Mouse (Mus musculus) layer of hippocampus, postnatal 36 days (tissue): ENCODE measurements around the gene Btbd2. TPM values are rescaled to one million over a fixed set of nuclear protein-coding genes. Genes with fewer than 3 reads are reported as not detected.

Source experiments
- DNase-seq, 2 experiments: peaks; one replicate each; pipeline ENCODE4 v3.0.0; 2022
- total RNA-seq, 2 experiments: library from RNA; stranded (reverse); gene quantifications; 2 replicates each; pipeline ENCODE4 v1.2.3; 2021

Btbd2 gene
- total RNA-seq, 2 experiments from 2014 or later = 102 to 106 TPM

- no peak for DNase-seq
Measured at GRCm38 (mm10) chr10:80635345-80635744, 21.5 kb downstream of the Btbd2 start.

DNA sequence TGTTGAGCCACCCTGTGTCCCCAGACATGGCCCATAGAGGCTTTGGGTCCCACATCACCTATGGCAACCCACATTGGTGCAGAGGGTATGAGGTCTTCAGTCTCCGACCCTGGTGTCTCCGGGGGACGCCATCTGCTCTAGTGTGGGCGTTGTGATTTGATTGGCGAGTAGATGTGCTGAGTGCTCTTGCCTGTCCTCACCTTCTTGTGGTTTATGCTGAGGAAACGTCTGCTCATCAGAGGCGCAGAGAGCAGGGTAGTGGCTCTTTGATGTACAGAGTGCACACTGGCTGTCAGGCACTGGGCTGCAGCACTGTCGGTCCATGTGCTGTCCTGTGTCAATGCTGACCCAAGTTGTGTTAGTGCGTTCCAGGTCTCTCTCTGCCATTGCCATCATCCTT, 27.9 kb downstream of the Btbd2 start:
- DNase-seq = no peak

GRCm38 (mm10) chr10:80627685-80628084, 29.2 kb downstream of the Btbd2 start:
- DNase-seq = no peak

DNA sequence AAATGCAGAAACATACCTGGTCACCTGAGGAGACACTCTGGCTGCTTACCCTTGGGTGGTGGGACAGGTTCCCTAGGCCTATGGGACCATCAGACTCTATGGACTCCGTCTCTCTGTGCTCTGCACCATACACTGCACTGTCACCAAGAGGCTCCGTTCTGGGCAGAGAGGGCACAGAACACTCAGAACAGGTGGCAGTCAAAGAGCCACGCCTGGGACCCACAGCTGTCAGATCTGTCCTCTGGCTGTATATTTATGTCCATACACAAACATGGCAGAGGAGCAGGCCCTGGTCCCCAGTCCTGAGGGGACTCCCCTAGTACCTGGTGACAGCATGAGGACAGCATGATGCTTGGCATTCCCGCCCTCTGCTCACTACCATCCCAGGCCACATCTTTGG, 31.1 kb downstream of the Btbd2 start:
- DNase-seq = no peak

DNA sequence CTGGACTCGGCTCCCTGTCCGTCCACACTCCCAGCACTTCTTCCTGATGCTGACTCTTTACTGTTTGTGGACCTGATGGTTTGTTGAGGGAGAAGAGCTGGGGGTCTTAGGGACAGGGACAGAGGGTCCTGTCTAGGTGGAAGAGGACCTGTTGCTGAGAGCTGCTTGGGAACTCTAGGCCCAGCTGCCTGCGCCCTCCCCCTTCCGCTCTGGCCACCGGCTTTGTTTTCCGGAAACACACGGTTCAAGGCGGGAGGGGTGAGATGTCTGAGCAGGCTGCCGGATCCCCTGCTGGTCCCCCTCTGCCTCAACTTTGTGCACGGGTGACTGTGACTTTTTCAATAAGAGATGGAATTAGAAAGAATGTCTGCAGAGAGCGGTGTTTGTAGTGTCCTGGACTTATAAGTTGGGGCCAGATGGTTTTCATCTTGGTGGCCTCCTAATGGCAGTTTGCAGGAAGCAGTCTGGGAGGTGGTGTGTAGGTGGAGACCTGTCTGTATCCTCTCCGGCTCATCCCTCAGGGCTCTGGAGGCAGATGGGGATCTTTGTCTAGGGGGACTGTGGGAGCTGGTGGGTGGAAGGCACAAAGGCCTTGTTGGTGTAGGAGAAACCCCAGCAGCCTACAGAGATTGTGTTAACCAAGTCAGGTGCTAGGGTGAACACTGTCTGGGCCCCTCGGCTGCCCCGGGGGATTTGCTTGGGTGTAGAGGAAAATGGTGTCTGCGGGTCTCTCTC, 33.2 kb downstream of the Btbd2 start:
- DNase-seq = peak in 1 of 2 experiments; percentile 36

GRCm38 (mm10) chr10:80622661-80623456, 34.0 kb downstream of the Btbd2 start, which contains the start of gene Csnk1g2:
Csnk1g2 (plus strand) TSS chr10:80622838.
- peak in 1 of 2 experiments; percentile 57 for DNase-seq

- peak; percentile 99 for DNase-seq
Measured at GRCm38 (mm10) chr10:80621940-80622660, 34.8 kb downstream of the Btbd2 start.

DNA sequence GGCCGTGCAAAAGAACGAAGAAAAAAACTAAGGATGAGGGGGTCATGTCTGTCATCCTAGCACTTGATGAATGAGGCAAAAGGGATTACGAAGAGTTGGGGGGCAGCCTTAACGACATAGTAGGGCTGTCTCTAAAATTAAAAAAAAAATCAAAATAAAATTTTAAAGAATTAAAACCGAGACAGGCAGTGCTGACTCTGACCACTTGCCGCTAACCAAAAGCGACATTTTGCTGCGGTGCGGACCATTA, 35.3 kb downstream of the Btbd2 start:
- no peak for DNase-seq

- DNase-seq = no peak
Measured at GRCm38 (mm10) chr10:80620796-80621689, 35.8 kb downstream of the Btbd2 start.

DNA sequence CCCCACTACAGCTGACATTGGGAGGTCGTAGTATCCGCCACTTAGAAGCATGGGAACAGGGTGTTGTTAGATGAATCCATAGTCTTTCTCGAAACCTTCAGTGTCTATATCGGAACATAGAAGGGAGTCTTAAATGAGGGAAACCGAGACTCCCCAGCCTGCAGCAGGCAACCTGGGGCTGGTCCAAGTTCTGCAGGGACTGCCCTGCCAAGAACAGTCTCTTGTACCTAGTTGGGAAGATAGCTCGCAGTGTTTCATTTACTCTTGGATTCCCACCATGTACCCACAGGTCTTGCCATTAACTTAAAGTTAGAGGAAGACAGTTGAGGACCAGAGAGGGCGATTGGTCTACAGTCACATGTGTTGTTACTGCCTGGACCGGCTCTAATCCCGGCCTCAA, 36.5 kb downstream of the Btbd2 start:
- no peak for DNase-seq

DNA sequence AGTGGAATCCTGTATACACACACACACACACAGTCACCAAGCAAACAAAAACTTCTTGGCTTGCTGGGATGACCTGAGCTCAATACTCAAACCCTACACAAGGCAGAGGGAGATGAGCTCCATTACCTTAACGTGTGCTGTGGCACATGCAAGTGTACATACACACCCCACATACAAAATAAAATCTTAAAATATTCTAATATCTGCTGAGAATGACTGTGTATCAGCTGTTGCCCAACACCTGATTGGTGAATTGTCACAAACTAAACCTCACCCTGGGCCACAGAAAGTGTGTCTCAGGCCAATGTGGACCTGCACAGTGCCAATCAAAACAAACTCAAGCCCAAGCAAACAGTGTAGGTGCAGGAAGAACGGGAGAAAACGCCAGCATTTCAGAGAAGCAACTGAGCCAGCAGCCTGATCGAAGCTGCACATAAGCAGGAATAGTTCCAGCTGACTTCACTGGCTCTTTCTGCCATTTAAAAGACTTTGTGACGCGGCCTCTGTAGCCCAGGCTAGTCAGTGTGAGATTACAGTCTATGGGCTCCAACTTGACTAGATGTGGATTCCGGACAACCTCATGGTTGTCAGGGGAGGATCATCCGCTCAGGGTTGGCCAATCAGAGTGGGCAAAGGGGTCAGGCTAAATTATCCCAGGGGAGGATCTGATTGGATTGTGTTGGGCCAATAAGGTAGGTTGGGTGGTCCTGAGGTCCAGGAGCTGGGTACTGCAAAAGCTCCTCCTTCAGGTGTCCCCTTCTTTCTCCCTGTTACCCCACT, 37.2 kb downstream of the Btbd2 start:
- no peak for DNase-seq

GRCm38 (mm10) chr10:80618181-80618580, 38.7 kb downstream of the Btbd2 start:
- no peak for DNase-seq

DNA sequence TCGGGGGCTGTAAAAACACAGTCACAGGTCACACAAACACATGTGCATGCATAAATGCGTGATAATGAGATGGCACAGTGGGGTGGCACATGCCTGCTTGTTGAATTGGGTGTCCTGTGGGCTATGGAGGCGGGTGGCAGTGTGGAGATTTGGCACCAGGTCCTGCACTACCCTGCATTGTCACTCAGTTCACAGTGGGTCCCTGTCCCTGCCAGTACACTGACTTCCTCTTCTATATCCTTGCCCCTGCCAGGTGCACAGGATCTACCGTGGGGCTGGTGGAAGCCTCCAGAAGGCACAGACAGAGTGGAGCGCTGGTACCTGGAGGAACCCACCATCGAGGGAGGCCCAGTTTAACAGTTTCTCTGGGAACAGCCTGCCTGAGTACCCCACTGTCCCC, 42.5 kb downstream of the Btbd2 start:
- no peak for DNase-seq

- no peak for DNase-seq
Measured at GRCm38 (mm10) chr10:80613821-80614220, 43.0 kb downstream of the Btbd2 start.

- no peak for DNase-seq
Measured at GRCm38 (mm10) chr10:80611905-80612304, 45.0 kb downstream of the Btbd2 start.

DNA sequence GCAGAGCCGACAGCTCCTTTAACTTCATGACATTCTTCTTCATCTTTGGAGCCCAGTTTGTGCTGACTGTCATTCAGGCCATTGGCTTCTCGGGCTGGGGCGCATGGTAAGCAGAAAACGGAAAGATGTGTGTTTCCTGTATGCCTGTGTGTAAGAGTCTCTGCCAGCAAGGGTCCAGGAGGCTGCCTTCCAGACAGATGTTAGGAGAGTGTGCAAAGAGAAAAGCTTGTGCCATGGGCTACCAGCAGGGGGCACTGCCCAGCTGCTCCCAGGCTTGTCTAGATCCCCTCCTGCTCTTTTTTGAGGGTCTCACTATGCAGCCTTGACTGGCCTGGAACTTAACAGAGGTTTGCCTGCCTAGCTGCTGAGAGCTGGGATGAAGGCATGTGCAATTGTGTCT, 45.8 kb downstream of the Btbd2 start:
- no peak for DNase-seq

DNA sequence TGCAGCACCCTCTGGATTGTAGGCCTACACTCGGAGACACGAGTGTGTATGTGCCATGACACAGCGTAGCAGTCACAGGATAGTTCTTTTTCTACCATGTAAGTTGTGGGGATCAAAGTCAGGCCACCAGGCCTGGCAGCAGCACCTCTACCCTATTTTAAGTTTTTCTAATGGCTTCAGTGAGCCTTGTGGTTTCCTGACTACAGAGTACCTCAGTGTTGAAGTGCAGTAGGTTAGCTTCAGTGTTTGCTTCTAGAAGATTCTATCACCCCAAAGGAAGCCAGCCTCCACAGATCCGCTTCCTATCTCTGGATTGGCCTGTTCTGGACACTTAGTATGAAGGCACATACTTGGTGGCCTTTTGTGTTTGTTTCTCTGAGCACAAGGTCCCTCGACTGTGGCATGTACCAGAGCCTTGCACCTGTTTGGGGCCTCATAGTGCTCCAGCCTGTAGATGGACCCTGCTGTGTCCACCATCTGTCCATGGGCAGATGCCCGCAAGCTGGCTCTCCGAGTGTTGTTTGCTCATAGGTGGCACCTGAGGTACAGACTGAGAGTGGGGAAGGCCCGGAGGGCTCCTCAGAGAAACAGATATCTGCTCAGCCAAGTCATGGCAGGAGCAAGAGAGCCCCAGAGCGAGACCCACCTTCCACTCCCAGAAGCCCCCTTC, 46.6 kb downstream of the Btbd2 start:
- no peak for DNase-seq

DNA sequence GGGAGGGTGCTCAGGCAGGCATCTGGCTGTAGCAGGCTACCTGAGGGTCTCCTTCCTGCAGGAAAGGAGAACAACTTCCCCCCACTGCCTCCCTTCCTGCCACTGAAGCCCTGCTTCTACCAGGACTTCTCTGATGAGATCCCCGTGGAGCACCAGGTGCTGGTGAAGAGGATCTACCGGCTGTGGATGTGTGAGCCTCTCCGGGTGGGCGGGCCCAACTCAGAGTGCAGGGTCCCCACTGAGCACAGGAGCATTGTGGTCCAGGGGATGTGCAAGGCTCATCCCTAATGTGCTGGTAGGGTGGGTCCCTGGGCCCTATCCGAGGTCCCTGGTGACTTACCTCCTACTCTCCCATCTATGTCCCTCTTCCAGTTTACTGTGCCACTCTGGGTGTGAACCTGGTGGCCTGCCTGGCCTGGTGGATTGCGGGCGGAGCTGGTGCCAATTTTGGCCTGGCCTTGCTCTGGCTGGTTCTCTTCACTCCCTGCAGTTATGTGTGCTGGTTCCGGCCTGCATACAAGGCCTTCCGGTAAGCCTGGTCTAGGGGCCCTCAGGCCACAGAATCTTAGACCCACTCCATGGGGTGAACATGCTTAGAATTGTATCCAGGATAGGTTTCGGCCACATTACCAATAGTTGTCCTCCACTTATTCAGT, 47.5 kb downstream of the Btbd2 start:
- no peak for DNase-seq

DNA sequence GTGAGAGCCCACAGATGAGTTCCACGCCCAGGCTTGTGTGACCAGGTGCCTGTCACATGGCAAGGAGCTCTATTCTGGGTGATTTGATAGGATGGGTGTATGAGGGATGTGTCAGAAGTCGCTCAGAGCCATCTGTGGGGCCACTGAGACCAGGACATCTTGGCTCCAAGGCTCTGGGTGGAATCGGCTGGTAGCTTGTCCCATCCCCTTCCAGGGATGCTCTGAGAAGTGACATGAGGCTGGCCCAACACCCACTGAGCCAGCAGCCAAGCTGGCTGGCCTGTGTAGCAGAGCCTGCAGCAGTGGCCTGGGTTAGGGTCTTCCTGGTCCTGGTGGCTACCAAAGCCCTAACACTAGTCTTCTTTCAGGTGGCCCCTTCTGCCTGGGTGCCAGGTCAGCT, 48.4 kb downstream of the Btbd2 start:
- no peak for DNase-seq

- no peak for DNase-seq
Measured at GRCm38 (mm10) chr10:80606737-80607350, 50.0 kb downstream of the Btbd2 start.
